Mouse (Mus musculus): ENCODE results near the gene P4ha2.

P4ha2 gene

GRCm38 (mm10) chr11:54145990-54146389 is 46.1 kb downstream of the P4ha2 start:
- DNase-seq = no peak

- no peak for DNase-seq
Observed at GRCm38 (mm10) chr11:54149791-54150465, 50.0 kb downstream of the P4ha2 start.

GRCm38 (mm10) chr11:54151141-54151540 is 51.2 kb downstream of the P4ha2 start:
- DNase-seq = no peak

GRCm38 (mm10) chr11:54152957-54153356 is 53.1 kb downstream of the P4ha2 start:
- DNase-seq = no peak

- DNase-seq = peak; percentile 57
Observed at GRCm38 (mm10) chr11:54155864-54156263, 56.0 kb downstream of the P4ha2 start.

DNA sequence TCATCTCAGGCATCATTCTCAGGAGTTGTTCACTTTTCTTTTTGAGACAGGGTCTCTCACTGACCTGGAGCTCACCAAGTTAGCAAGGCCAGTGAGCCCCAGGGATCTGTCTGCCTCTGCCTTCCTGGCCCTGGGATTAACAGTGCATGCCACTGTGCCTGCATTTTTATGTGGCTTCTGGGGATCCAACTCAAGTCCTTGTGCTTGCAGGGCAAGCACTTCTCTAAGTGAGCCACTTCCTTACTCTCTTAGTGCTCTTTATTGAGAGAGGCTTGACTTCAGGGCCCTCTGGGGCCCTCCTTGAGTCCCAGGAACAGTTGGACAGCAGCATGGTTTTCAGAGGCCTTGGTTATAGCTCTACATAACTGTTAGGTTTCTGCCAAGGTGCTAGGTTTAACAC is 56.6 kb downstream of the P4ha2 start:
- no peak for DNase-seq

DNA sequence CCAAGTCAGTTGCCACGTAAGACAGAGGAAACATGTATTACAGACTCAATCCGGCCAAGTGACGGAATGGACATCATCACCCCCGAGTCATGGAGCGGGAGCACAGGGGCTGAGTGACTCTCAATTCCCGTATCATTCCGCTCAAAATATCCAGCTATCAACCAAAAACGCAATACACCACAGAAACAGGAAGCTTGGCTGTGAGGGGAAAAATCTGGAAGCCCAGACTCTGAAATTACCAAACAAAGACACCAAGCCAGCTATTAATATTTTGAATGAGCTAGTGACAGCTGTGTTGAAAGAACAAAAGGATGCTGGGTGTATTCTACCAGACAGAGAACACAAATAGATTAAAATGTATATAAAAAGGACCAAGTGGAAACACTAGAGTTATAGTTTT is 57.7 kb downstream of the P4ha2 start:
- DNase-seq = no peak

DNA sequence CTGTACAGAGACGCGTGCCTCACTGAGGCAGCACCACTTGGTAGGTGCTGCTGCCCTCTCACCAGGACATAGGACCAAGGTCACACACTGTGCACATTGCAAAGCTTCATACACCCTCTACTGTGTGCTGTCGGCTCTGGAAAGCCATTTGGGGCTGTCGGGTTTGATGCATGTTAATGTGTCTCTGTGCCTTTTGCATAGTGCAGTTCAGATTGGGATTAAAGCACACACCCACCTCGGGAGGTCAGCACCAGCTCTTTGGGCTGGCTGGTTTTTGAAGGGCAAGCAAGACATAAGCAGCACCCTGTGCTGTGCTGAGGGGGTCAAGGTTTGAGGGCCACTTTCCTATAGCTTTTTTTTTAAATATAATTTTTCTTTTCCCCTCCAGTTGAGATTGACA is 60.5 kb downstream of the P4ha2 start:
- DNase-seq = no peak

- DNase-seq = no peak
Observed at GRCm38 (mm10) chr11:54160920-54161319, 61.0 kb downstream of the P4ha2 start.

- DNase-seq = no peak
Observed at GRCm38 (mm10) chr11:54161514-54161913, 61.6 kb downstream of the P4ha2 start.

DNA sequence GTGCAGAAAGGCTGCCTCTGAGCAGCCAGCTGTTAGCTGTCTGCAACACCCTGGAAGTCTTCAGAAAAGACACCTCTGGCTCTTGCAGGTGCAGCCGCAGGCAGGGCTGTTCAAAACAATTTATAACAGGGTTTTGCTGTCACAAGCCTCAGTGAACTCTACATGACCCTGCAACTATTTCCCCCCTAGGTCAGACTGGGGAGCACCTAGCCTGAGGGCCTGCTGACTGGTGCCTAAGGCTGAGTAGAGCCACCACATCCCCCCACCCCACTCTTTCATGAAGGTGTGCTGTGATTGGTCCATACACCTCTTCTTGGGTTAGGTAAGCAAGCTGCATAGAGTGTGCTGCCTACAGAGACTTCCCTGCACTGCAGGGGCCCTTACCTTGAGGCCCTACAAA is 63.1 kb downstream of the P4ha2 start:
- no peak for DNase-seq

DNA sequence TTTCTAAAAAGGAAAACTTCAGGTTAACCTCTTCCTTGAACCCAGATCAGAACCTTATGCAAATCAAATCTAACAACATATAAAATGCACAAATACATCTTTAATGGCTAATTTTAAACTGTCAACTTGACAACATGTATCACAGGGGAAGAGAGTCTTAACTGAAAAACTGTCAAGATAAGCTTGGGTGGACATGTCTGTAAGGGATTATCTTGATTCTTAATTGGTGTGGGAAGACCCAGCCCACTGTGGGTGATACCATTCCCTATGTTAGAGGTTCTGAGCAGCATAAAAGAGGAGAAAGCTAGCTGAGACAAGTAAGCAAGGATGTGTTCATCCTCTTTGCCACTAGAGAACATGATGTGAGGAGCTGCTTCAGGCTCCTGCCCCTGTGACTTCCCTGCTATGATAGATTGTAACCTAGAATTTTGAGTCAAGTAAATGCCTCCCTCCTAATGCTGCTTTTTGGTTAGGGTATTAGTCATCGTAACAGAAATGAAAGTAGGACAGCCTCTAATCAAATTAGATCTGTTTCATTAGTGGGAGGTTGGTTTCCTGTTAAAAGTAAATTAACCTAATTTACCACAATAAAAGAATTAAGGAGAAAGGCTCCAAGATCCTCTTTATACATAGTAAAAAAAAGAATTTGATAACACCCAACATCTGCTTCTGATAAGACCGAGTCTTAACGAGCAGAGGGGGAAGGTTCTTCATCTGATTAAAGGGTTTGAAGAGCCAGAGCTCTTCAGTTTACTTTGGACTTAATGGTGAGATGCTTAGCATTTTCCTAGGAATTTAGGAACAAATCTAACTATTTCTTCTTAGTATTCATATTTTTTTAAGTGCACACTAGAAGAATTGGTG is 69.8 kb downstream of the P4ha2 start:
- no peak for DNase-seq

DNA sequence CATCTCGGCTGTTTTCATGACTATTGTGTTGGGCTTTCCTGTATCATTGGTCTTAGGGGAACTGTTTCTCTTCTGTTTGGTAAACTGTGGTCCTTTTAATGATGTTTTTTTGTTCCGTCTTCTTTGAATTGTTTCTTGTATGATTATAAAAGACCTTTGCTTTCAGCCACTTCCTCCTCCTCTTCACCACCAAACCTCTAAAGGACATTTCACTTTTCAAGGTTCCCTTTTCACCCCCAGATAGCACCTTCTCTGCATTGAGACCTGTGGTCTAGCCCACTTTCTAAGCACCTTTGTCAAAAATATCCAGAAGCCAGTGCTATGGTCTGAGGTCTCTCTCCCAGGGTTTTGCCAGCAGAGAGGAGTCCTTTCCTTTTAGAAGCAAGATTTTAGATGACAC is 71.3 kb downstream of the P4ha2 start:
- DNase-seq = no peak

GRCm38 (mm10) chr11:54174226-54174625 is 74.3 kb downstream of the P4ha2 start:
- DNase-seq = no peak

- DNase-seq = no peak
Observed at GRCm38 (mm10) chr11:54174877-54175276, 75.0 kb downstream of the P4ha2 start.

Data from cerebellum, adult 8-10 months (tissue).